Mouse (Mus musculus): ENCODE data around the gene Has3. TPM values are rescaled to one million over a fixed set of nuclear protein-coding genes. Genes with fewer than 3 reads are reported as not detected.
"Not testable (repeated sequence)": the region's sequence is repeated elsewhere in the genome, so short reads cannot be mapped to it uniquely, and the experiment has no call there.

The Has3 gene
- polyA plus RNA-seq, 1 experiment = not detected

GRCm38 (mm10) chr8:106880121-106880707 is 10.2 kb downstream of the Has3 start:
- TF ChIP-seq GATA1 (IDR thresholded peaks at IDR 0.05; ENCODE audit: low read length) (no peak), TAL1 (IDR thresholded peaks at IDR 0.05; ENCODE audit: low read length) (no peak)
- H3K36me3 ChIP-seq (ENCODE audit: control insufficient read depth) = peaks cover 80% of the 10 kb centered on the region
- no peaks in the 10 kb centered on the region for H3K27me3 ChIP-seq (ENCODE audit: control insufficient read depth)
- no peak overlapping the region for H3K4me3 ChIP-seq (replicated peaks)
- H3K9me3 ChIP-seq (ENCODE audit: control insufficient read depth, low read length) = no peaks in the 10 kb centered on the region
- H3K4me1 ChIP-seq (ENCODE audit: control insufficient read depth) = no peaks in the 10 kb centered on the region

DNA sequence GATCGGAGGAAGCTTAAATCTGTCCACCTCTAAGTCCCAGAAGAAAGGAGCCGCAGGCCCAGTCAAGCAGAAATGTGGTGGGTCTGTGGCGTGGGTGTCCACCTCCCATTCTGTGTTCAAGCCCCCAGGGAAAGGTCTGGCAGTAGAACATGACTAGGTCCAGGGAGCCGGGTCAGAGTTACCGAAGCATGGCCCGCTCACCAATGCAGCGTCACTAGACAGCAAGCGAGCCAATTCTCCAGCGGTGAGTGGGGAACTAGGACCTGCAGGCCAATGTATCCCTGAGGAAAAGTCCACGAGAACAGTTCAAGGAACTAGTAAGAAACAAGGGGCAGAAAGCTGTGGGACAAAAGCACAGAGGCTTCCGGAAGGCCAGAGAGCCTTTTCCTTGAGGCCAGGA is 14.1 kb downstream of the Has3 start:
- not testable (repeated sequence) for H3K9me3 ChIP-seq (ENCODE audit: control insufficient read depth, low read length); H3K4me3 ChIP-seq (replicated peaks)
- peaks cover 79% of the 10 kb centered on the region for H3K36me3 ChIP-seq (ENCODE audit: control insufficient read depth)

DNA sequence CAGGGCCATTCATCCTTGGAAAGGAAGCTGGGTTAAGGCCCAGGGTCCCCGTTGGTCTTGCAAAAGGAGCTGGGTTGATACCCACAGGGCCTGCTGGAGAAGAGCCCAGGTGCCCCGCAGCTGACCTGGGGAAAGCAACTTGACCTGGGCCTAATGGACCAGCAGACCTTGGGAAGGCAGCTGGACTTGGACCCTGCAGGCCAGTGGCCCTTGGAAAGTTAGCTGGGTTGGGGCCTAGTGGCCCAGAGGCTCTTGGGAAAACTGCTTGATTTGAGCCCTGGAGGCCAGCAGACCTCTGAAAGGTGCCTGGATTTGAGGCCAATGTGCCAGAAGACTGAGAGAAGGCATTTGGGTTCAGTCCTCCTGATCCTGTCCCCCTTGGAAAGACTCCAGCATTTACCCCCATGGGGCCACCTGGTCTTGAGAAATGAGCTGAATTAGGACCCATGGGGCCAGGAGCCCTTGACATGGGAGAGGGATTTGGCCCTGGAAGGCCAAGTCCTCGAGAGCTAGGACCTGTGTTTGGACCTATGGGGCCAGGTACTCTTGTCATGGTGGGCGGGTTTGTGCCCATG is 14.9 kb downstream of the Has3 start:
- not testable (repeated sequence) for H3K4me3 ChIP-seq (replicated peaks); H3K27me3 ChIP-seq (ENCODE audit: control insufficient read depth); H3K9me3 ChIP-seq (ENCODE audit: control insufficient read depth, low read length); H3K4me1 ChIP-seq (ENCODE audit: control insufficient read depth)
- H3K36me3 ChIP-seq (ENCODE audit: control insufficient read depth) = peaks cover 74% of the 10 kb centered on the region

More for the DNA sequence above, 14.1 kb downstream of the Has3 start:
- H3K27me3 ChIP-seq (ENCODE audit: control insufficient read depth); H3K4me1 ChIP-seq (ENCODE audit: control insufficient read depth): not testable (repeated sequence)

DNA sequence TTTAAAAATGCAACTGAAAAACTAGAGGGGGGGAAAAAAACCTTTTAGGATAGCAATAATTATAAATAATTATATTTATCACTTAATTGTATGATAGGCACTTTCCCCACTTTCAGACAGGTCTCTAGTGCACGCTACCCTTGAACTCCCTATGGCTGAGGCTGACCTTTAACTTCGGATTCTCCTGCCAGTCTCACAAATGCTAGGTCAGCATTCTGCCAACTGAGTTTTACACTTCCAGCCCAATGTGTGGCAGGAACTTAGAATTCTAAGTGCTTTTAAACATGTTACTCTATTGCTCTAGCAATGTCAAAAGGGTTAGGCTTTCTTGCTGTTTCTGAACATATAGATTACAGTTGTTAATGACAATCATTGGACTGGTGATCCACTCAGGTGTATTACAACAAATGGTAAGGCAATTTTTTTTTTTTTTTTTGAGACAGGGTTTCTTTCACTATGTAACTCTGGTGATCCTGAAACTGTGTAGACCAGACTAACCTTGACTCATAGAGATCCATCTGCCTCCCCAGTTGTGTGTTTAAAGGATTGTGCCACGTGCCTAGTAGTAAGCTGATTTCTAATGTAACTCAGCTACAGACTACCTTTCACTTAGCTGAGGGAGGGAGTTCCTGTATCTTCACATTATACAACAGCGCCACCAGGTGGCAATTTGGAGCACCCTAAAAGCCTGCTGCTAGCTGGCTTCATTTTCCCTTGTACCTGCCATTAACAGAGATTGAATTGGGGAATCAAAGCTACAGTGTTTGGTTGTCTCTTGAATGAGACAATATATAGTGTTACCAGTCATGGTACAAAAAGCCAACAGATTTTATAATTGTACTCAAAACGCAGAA is 17.5 kb downstream of the Has3 start:
- Histone ChIP-seq H3K27me3 (ENCODE audit: control insufficient read depth) (no peaks in the 10 kb centered on the region), H3K36me3 (ENCODE audit: control insufficient read depth) (peaks cover 57% of the 10 kb centered on the region), H3K4me1 (ENCODE audit: control insufficient read depth) (peaks cover 13% of the 10 kb centered on the region), H3K4me3 (replicated peaks) (no peak overlapping the region), H3K9me3 (ENCODE audit: control insufficient read depth, low read length) (no peaks in the 10 kb centered on the region)
- no peak for TF ChIP-seq TAL1 (IDR thresholded peaks at IDR 0.05; ENCODE audit: low read length)
- TF ChIP-seq GATA1 (IDR thresholded peaks at IDR 0.05; ENCODE audit: low read length) = no peak

- TF ChIP-seq TAL1 (IDR thresholded peaks at IDR 0.05; ENCODE audit: low read length) (no peak), GATA1 (IDR thresholded peaks at IDR 0.05; ENCODE audit: low read length) (no peak)
- H3K4me3 ChIP-seq (replicated peaks) = no peak overlapping the region
- no peaks in the 10 kb centered on the region for H3K27me3 ChIP-seq (ENCODE audit: control insufficient read depth)
- peaks cover 46% of the 10 kb centered on the region for H3K36me3 ChIP-seq (ENCODE audit: control insufficient read depth)
- no peaks in the 10 kb centered on the region for H3K9me3 ChIP-seq (ENCODE audit: control insufficient read depth, low read length)
- peaks cover 18% of the 10 kb centered on the region for H3K4me1 ChIP-seq (ENCODE audit: control insufficient read depth)
These were observed 18.8 kb downstream of the Has3 start for GRCm38 (mm10) chr8:106888803-106889202.

DNA sequence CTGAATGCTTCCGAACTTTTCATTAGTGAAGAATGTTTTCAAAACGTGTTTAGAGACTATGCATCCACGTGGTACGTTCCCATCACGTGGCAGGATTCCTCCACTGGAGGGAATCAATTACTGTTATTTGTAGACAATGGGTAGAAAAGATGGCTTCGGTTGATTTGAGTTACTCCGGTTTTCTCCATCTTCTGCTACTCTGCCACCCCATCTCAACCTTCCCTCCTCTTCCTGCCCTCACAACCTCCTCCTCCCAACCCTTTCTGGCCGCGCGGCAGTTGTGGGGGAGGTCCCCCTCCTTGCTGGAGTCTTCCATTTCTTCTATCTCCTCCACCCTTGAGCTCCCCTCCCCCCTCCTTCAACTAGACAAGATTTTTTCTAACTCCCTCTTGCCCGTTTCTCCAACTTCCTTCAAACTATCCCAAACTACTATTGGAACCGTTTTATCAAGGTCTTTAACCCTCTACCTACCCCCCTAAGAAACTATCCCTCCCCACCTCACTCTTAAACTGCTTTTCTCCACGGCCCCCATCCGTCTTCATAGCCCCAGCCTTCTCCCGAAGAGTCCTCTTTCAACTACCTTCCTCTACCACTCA is 22.3 kb downstream of the Has3 start:
- Histone ChIP-seq H3K27me3 (ENCODE audit: control insufficient read depth) (no peaks in the 10 kb centered on the region), H3K4me1 (ENCODE audit: control insufficient read depth) (peaks cover 32% of the 10 kb centered on the region), H3K9me3 (ENCODE audit: control insufficient read depth, low read length) (no peaks in the 10 kb centered on the region), H3K36me3 (ENCODE audit: control insufficient read depth) (peaks cover 38% of the 10 kb centered on the region), H3K4me3 (replicated peaks) (peak overlapping the region; percentile 96)
- no peak for TF ChIP-seq GATA1 (IDR thresholded peaks at IDR 0.05; ENCODE audit: low read length)
- TF ChIP-seq TAL1 (IDR thresholded peaks at IDR 0.05; ENCODE audit: low read length) = no peak

DNA sequence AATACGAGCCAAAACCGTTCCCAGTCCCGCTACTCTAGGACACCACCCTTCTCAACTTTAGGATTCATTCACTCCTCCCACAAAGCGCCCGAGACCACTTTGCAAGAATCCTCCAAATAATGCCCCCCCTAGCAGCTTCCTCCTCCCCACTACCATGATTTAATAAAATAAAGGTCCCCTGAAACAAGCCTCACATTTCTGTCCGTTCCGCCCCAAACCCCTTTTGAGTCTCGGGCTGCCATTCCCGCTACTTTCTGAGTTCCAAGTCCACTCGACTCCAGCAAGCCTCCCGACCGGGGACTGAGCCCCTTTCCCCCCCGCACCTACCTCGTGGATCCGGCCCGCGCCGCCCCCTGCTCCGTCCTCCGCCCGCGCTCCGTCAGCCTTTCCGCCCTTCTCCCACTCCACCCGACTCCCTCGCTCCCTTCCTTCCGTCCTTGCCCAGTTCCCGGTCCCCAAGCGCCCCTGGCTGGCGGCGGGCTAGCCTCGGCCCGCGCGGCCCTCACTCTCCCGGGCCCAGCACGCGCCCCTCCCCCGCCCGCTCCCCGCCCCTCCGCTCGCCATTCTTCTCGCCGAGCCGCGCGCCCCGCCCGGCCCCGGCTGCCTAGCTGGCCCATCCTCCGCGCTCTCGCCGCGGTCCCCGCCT is 22.9 kb downstream of the Has3 start:
- Histone ChIP-seq H3K36me3 (ENCODE audit: control insufficient read depth) (peaks cover 43% of the 10 kb centered on the region), H3K27me3 (ENCODE audit: control insufficient read depth) (no peaks in the 10 kb centered on the region), H3K4me1 (ENCODE audit: control insufficient read depth) (peaks cover 32% of the 10 kb centered on the region), H3K4me3 (replicated peaks) (peak overlapping the region; percentile 96), H3K9me3 (ENCODE audit: control insufficient read depth, low read length) (no peaks in the 10 kb centered on the region)
- TF ChIP-seq GATA1 (IDR thresholded peaks at IDR 0.05; ENCODE audit: low read length) = no peak
- no peak for TF ChIP-seq TAL1 (IDR thresholded peaks at IDR 0.05; ENCODE audit: low read length)

GRCm38 (mm10) chr8:106893481-106894156 is 23.6 kb downstream of the Has3 start, which contains the start of gene Utp4:
TSS of gene Utp4 (plus strand) at chr8:106893636.
- peaks cover 32% of the 10 kb centered on the region for H3K4me1 ChIP-seq (ENCODE audit: control insufficient read depth)
- H3K9me3 ChIP-seq (ENCODE audit: control insufficient read depth, low read length) = no peaks in the 10 kb centered on the region
- no peaks in the 10 kb centered on the region for H3K27me3 ChIP-seq (ENCODE audit: control insufficient read depth)
- TF ChIP-seq GATA1 (IDR thresholded peaks at IDR 0.05; ENCODE audit: low read length) (no peak), TAL1 (IDR thresholded peaks at IDR 0.05; ENCODE audit: low read length) (no peak)
- peak within 1 kb of the TSS; percentile 96 for H3K4me3 ChIP-seq (replicated peaks)
- H3K36me3 ChIP-seq (ENCODE audit: control insufficient read depth) = peaks cover 47% of the 10 kb centered on the region
